Mouse (Mus musculus) heart, adult 2 months (tissue): ENCODE results near the gene Suds3.
A peak's percentile ranks its signal among the peaks of the same experiment; 100 is the strongest.

Source experiments
- CTCF ChIP-seq: fragments of 200-600 bp; IDR thresholded peaks from 2 replicates; pipeline ENCODE4 v1.8.1; 2022; ENCODE audit warnings: antibody characterized with exemption, mild to moderate bottlenecking, moderate library complexity
- EP300 ChIP-seq: fragments of 200-500 bp; IDR thresholded peaks from 2 replicates; pipeline ENCODE4 v1.6.1; 2011; ENCODE audit warnings: low read depth, low read length, control low read depth; ENCODE audit not compliant: insufficient read depth
- POLR2A ChIP-seq: fragments of 200-500 bp; IDR thresholded peaks from 2 replicates; pipeline ENCODE4 v1.6.1; 2011; ENCODE audit warnings: mild to moderate bottlenecking, low read depth, low read length, control low read depth; ENCODE audit not compliant: insufficient read depth

GRCm38 (mm10) chr5:117068181-117068580 lies 47.7 kb downstream of the Suds3 start:
- TF ChIP-seq CTCF (peak; percentile 58), POLR2A (no peak), EP300 (no peak)
